18 mouse cellular contexts compared by ENCODE assay signal in genomic region chr1:46271927-46272326, GRCm38 (mm10).
"Had no signal": no experiment of that assay in that cellular context is flagged by ENCODE, and none has a peak within 500 bp of the region (broad histone marks: within the 10 kb centered on the region; RNA-seq: fewer than 3 reads in every experiment).

No protein-coding gene starts in this region.

- H3K4me2 ChIP-seq: kidney, embryonic 15.5 days; liver, embryonic 13.5 days; midbrain, embryonic 13.5 days; neural tube, embryonic 13.5 days; stomach, embryonic 15.5 days had no signal

- DNase-seq: kidney, adult 8-10 months; kidney, postnatal 10 days; kidney, postnatal 36 days; layer of hippocampus, adult 9-11 months; liver, embryonic 13.5 days; retina, postnatal 1 day; right cerebral cortex, postnatal 25 days; spleen, adult 18-20 months; thymus, postnatal 25 days had no signal

- ATAC-seq: intestine, postnatal 0 days; midbrain, embryonic 13.5 days; midbrain, embryonic 16.5 days had no signal

- H3K4me1 ChIP-seq: kidney, embryonic 15.5 days; liver, embryonic 13.5 days; megakaryocyte, embryonic 14.5 days; midbrain, embryonic 10.5 days; midbrain, embryonic 13.5 days; neural tube, embryonic 13.5 days; stomach, embryonic 15.5 days had no signal

- H3K9me3 ChIP-seq: kidney, embryonic 15.5 days; liver, embryonic 13.5 days; megakaryocyte, embryonic 14.5 days; midbrain, embryonic 10.5 days; midbrain, embryonic 13.5 days; neural tube, embryonic 13.5 days; stomach, embryonic 15.5 days had no signal

- H3K4me3 ChIP-seq: kidney, embryonic 15.5 days; liver, embryonic 13.5 days; megakaryocyte, embryonic 14.5 days; midbrain, embryonic 10.5 days; midbrain, embryonic 13.5 days; myocyte; neural tube, embryonic 13.5 days; stomach, embryonic 15.5 days had no signal

- H3K27me3 ChIP-seq: kidney, embryonic 15.5 days; liver, embryonic 13.5 days; megakaryocyte, embryonic 14.5 days; midbrain, embryonic 13.5 days; neural tube, embryonic 13.5 days; stomach, embryonic 15.5 days had no signal

- H3K27ac ChIP-seq: kidney, embryonic 15.5 days; liver, embryonic 13.5 days; midbrain, embryonic 10.5 days; midbrain, embryonic 13.5 days; neural tube, embryonic 13.5 days; stomach, embryonic 15.5 days had no signal

- H3K36me3 ChIP-seq: kidney, embryonic 15.5 days; liver, embryonic 13.5 days; midbrain, embryonic 10.5 days; midbrain, embryonic 13.5 days; neural tube, embryonic 13.5 days; stomach, embryonic 15.5 days had no signal

- H3K9ac ChIP-seq: kidney, embryonic 15.5 days; liver, embryonic 13.5 days; midbrain, embryonic 13.5 days; neural tube, embryonic 13.5 days; stomach, embryonic 15.5 days had no signal
